Mouse (Mus musculus) midbrain, embryonic 13.5 days (tissue): ENCODE data around the gene Exosc1. TPM values are rescaled to one million over a fixed set of nuclear protein-coding genes. Genes with fewer than 3 reads are reported as not detected.

Experiments
- ATAC-seq: fragments of 200-750 bp; cut with Nextera tagmentation; 2 replicates; pipeline ENCODE4 v1.8.0; 2017; ENCODE audit warnings: mild to moderate bottlenecking, moderate TSS enrichment, moderate library complexity
- H3K27ac ChIP-seq: fragments of 300-500 bp; sonication (generic); 2 replicates; pipeline ENCODE4 v1.5.1; 2015; ENCODE audit warnings: inconsistent platforms, mild to moderate bottlenecking, moderate library complexity
- H3K27me3 ChIP-seq: fragments of 300-500 bp; sonication (generic); 2 replicates; pipeline ENCODE4 v1.6.1; 2015; ENCODE audit warnings: mild to moderate bottlenecking, inconsistent platforms
- H3K36me3 ChIP-seq: fragments of 300-500 bp; sonication (generic); 2 replicates; pipeline ENCODE4 v1.6.1; 2015; ENCODE audit warnings: mild to moderate bottlenecking, inconsistent platforms
- H3K4me1 ChIP-seq: fragments of 300-500 bp; sonication (generic); replicated peaks from 2 replicates; pipeline ENCODE4 v1.6.1; 2015; ENCODE audit warnings: inconsistent platforms
- H3K4me2 ChIP-seq: fragments of 300-500 bp; sonication (generic); replicated peaks from 2 replicates; pipeline ENCODE4 v1.6.1; 2015; ENCODE audit warnings: moderate library complexity, mild to moderate bottlenecking, inconsistent platforms
- H3K4me3 ChIP-seq: fragments of 300-500 bp; sonication (generic); replicated peaks from 2 replicates; pipeline ENCODE4 v1.5.1; 2015; ENCODE audit warnings: mild to moderate bottlenecking, inconsistent platforms
- H3K9ac ChIP-seq: fragments of 300-500 bp; sonication (generic); replicated peaks from 2 replicates; pipeline ENCODE4 v1.6.1; 2015; ENCODE audit warnings: mild to moderate bottlenecking, inconsistent platforms
- H3K9me3 ChIP-seq: fragments of 300-500 bp; sonication (generic); 2 replicates; pipeline ENCODE4 v1.6.1; 2016; ENCODE audit warnings: mild to moderate bottlenecking, inconsistent platforms
- WGBS: fragments of 180-500 bp; shearing (Covaris S2); methylation state at CpG from one replicate; pipeline ENCODE4 v1.1.7; 2015; 5-methylcytosine and 5-hydroxymethylcytosine counted together
- polyA plus RNA-seq: library from polyadenylated mRNA; unstranded; fragments of >200 nt; fragmentation: Nextera tagmentation; extraction: Ambion mirVana; gene quantifications from 2 replicates; pipeline ENCODE4 v1.2.1, GENCODE M21; 2015

The Exosc1 gene
- polyA plus RNA-seq, 1 experiment from 2014 or later, result 70.0 TPM

GRCm38 (mm10) chr19:41911178-41912073, 21.8 kb downstream of the Exosc1 start, which contains the start of gene Pgam1:
TSS of gene Pgam1 (plus strand) at chr19:41911923.
- H3K4me3 ChIP-seq, result peak within 1 kb of the TSS; percentile 90
- peak within 1 kb of the TSS; percentile 93 for H3K9ac ChIP-seq
- peaks cover 26% of the 10 kb centered on the region for H3K4me1 ChIP-seq
- no peaks in the 10 kb centered on the region for H3K27me3 ChIP-seq
- peaks cover 10% of the 10 kb centered on the region for H3K36me3 ChIP-seq
- peak within 1 kb of the TSS; percentile 91 for H3K27ac ChIP-seq
- ATAC-seq, result peak; percentile 96
- peak within 1 kb of the TSS; percentile 86 for H3K4me2 ChIP-seq
- WGBS, result 6% methylated on average over 54 of the region's 54 CpGs
- H3K9me3 ChIP-seq, result no peaks in the 10 kb centered on the region

- ATAC-seq, result no peak
- H3K27me3 ChIP-seq, result no peaks in the 10 kb centered on the region
- no peak overlapping the region for H3K4me3 ChIP-seq
- H3K27ac ChIP-seq, result no peak overlapping the region
- no peak overlapping the region for H3K4me2 ChIP-seq
- 83% methylated on average over 2 of the region's 2 CpGs for WGBS
- H3K9me3 ChIP-seq, result no peaks in the 10 kb centered on the region
- peaks cover 26% of the 10 kb centered on the region for H3K4me1 ChIP-seq
- H3K9ac ChIP-seq, result no peak overlapping the region
- H3K36me3 ChIP-seq, result 0 out of 2 replicates have a peak, but pooled peaks cover 2% of the 10 kb centered on the region
Measured at GRCm38 (mm10) chr19:41910396-41910795, 22.8 kb downstream of the Exosc1 start.

GRCm38 (mm10) chr19:41908736-41909135, 24.5 kb downstream of the Exosc1 start:
- WGBS, result 89% methylated on average over 3 of the region's 3 CpGs
- Histone ChIP-seq H3K9ac (no peak overlapping the region), H3K4me3 (no peak overlapping the region), H3K36me3 (no peaks in the 10 kb centered on the region), H3K27me3 (no peaks in the 10 kb centered on the region), H3K27ac (no peak overlapping the region), H3K4me1 (peaks cover 13% of the 10 kb centered on the region), H3K4me2 (no peak overlapping the region), H3K9me3 (no peaks in the 10 kb centered on the region)
- no peak for ATAC-seq

GRCm38 (mm10) chr19:41907079-41907760, 26.0 kb downstream of the Exosc1 start:
- 56% methylated on average over 8 of the region's 8 CpGs for WGBS
- Histone ChIP-seq H3K4me1 (no peaks in the 10 kb centered on the region), H3K27me3 (no peaks in the 10 kb centered on the region), H3K27ac (no peak overlapping the region), H3K9ac (no peak overlapping the region), H3K9me3 (no peaks in the 10 kb centered on the region), H3K36me3 (no peaks in the 10 kb centered on the region), H3K4me3 (no peak overlapping the region), H3K4me2 (no peak overlapping the region)
- ATAC-seq, result no peak

GRCm38 (mm10) chr19:41906311-41907078, 26.7 kb downstream of the Exosc1 start:
- Histone ChIP-seq H3K9ac (no peak overlapping the region), H3K4me3 (no peak overlapping the region), H3K27me3 (no peaks in the 10 kb centered on the region), H3K4me2 (no peak overlapping the region), H3K9me3 (no peaks in the 10 kb centered on the region), H3K4me1 (no peaks in the 10 kb centered on the region), H3K36me3 (no peaks in the 10 kb centered on the region), H3K27ac (no peak overlapping the region)
- no peak for ATAC-seq
- WGBS, result 72% methylated on average over 6 of the region's 6 CpGs

GRCm38 (mm10) chr19:41905246-41905645, 28.0 kb downstream of the Exosc1 start:
- Histone ChIP-seq H3K4me1 (no peaks in the 10 kb centered on the region), H3K9ac (no peak overlapping the region), H3K36me3 (no peaks in the 10 kb centered on the region), H3K27me3 (no peaks in the 10 kb centered on the region), H3K4me2 (no peak overlapping the region), H3K27ac (no peak overlapping the region), H3K9me3 (no peaks in the 10 kb centered on the region), H3K4me3 (no peak overlapping the region)
- WGBS, result 95% methylated on average over 2 of the region's 2 CpGs
- ATAC-seq, result no peak

GRCm38 (mm10) chr19:41902848-41903593, 30.2 kb downstream of the Exosc1 start:
- WGBS, result 85% methylated on average over 10 of the region's 10 CpGs
- H3K9ac ChIP-seq, result no peak overlapping the region
- H3K27ac ChIP-seq, result no peak overlapping the region
- no peaks in the 10 kb centered on the region for H3K27me3 ChIP-seq
- H3K36me3 ChIP-seq, result no peaks in the 10 kb centered on the region
- H3K4me3 ChIP-seq, result no peak overlapping the region
- no peaks in the 10 kb centered on the region for H3K4me1 ChIP-seq
- no peaks in the 10 kb centered on the region for H3K9me3 ChIP-seq
- H3K4me2 ChIP-seq, result no peak overlapping the region
- ATAC-seq, result no peak

GRCm38 (mm10) chr19:41901696-41902095, 31.5 kb downstream of the Exosc1 start:
- Histone ChIP-seq H3K27me3 (no peaks in the 10 kb centered on the region), H3K4me1 (0 out of 2 replicates have a peak, but pooled peaks cover 2% of the 10 kb centered on the region), H3K4me3 (no peak overlapping the region), H3K27ac (no peak overlapping the region), H3K4me2 (no peak overlapping the region), H3K9me3 (no peaks in the 10 kb centered on the region), H3K36me3 (no peaks in the 10 kb centered on the region), H3K9ac (no peak overlapping the region)
- no peak for ATAC-seq
- WGBS, result 51% methylated on average over 2 of the region's 2 CpGs

GRCm38 (mm10) chr19:41900495-41901090, 32.6 kb downstream of the Exosc1 start:
- Histone ChIP-seq H3K4me2 (no peak overlapping the region), H3K36me3 (no peaks in the 10 kb centered on the region), H3K4me1 (peaks cover 8% of the 10 kb centered on the region), H3K4me3 (no peak overlapping the region), H3K9me3 (no peaks in the 10 kb centered on the region), H3K9ac (no peak overlapping the region), H3K27ac (no peak overlapping the region), H3K27me3 (no peaks in the 10 kb centered on the region)
- ATAC-seq, result no peak
- 88% methylated on average over 8 of the region's 8 CpGs for WGBS

GRCm38 (mm10) chr19:41898860-41899259, 34.4 kb downstream of the Exosc1 start:
- Histone ChIP-seq H3K27me3 (no peaks in the 10 kb centered on the region), H3K27ac (no peak overlapping the region), H3K4me3 (no peak overlapping the region), H3K4me2 (no peak overlapping the region), H3K9ac (no peak overlapping the region), H3K9me3 (no peaks in the 10 kb centered on the region), H3K36me3 (no peaks in the 10 kb centered on the region), H3K4me1 (peaks cover 19% of the 10 kb centered on the region)
- no peak for ATAC-seq
- 55% methylated on average over 4 of the region's 4 CpGs for WGBS

- Histone ChIP-seq H3K27ac (no peak overlapping the region), H3K9ac (peak overlapping the region; percentile 67)
Measured at GRCm38 (mm10) chr19:41896319-41896711, 36.9 kb downstream of the Exosc1 start.

More at GRCm38 (mm10) chr19:41896319-41896711, 36.9 kb downstream of the Exosc1 start:
- peak overlapping the region; percentile 83 for H3K4me2 ChIP-seq
- peaks cover 19% of the 10 kb centered on the region for H3K4me1 ChIP-seq
- H3K4me3 ChIP-seq, result peak overlapping the region; percentile 70
- WGBS, result 13% methylated on average over 18 of the region's 18 CpGs
- peaks cover 7% of the 10 kb centered on the region for H3K36me3 ChIP-seq
- H3K9me3 ChIP-seq, result no peaks in the 10 kb centered on the region
- no peaks in the 10 kb centered on the region for H3K27me3 ChIP-seq
- peak; percentile 67 for ATAC-seq
